Mouse (Mus musculus): ENCODE results near the gene Tmem107.
A peak's percentile ranks its signal among the peaks of the same experiment; 100 is the strongest.

Gene Tmem107

DNA sequence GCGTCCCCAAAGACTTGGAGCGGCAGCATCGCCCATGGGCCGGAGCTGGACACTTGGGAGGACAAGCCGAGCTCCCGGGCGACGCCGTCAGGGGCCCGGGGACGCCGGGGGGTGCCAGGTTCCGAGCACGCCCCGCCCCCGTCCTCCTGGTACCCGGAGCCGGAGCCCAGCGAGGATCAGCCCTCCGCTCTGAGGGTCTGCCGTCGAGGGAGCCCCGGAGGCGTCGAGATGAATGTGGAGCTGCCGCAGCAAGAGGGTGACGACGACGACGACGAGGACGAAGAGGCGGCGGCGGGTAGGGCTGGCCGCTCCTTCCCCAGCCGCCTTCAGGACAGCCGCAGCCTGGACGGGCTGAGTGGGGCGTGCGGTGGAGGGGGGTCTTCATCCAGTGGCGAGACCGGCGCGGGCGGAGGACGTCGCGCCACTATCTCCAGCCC, 10.6 kb upstream of the Tmem107 start:
- DNase-seq = no peak

GRCm38 (mm10) chr11:69060448-69061254, 10.0 kb upstream of the Tmem107 start:
- DNase-seq = peak; percentile 54

- no peak for DNase-seq
These were observed 9.2 kb upstream of the Tmem107 start for GRCm38 (mm10) chr11:69061255-69061912.

GRCm38 (mm10) chr11:69062194-69062760, 8.3 kb upstream of the Tmem107 start:
- peak; percentile 87 for DNase-seq

DNA sequence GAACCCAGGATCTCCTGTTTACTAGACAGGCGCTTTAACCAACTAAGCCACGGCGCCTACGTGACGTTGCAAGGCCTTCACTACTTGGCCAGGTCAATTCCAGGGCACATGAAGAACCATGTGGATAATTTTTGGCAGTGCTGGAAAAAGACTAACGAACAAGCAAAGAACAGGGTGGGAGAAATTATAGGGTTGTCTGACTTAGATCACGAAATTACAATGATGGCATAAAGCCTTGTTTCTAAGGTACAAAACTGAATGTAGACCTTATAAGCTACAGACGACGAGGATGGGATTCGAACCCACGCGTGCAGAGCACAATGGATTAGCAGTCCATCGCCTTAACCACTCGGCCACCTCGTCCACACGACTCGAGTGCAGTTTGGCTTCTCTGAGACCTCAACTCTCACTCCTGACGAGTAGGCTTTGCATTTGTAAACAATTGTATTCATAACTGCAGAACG, 7.8 kb upstream of the Tmem107 start:
- peak; percentile 99 for DNase-seq

DNA sequence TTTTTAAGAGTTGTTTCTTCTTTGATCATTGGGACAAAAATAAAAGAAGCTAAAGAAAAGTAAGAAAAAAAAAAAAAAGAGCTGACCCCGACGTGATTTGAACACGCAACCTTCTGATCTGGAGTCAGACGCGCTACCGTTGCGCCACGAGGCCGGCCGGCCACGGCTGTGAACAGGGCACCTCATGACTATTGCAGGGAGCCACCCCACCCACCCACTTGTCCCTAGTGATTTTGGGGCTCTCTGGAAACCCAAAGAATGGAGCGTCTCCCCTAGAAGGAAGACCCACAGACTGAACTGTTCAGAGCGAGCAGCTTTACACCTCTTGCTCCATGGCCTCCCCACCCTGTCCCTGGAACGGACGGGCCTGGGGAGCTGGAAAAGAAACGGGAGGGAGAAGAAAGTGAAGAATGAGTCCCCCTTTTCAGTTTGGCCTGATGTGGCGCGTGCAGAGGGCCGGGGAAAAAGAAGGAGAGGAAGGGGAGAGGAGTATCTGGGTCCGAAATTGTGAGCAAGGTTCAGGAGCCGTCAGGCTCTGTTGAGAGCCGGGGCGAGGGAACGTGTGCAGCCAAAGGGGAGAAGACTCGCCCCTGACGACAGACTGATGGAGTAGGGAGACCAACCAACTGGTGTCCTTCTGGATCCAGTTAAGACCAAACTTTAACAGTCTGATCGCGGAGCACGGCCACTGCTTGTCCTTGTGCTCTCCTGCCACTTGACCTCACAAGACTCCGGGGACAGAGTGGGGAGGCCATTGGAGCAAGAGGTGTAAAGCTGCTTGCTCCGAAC, 7.0 kb upstream of the Tmem107 start:
- DNase-seq = peak; percentile 82

- DNase-seq = no peak
These were observed 6.1 kb upstream of the Tmem107 start for GRCm38 (mm10) chr11:69064259-69065133.

GRCm38 (mm10) chr11:69065394-69065925, 5.1 kb upstream of the Tmem107 start:
- no peak for DNase-seq

DNA sequence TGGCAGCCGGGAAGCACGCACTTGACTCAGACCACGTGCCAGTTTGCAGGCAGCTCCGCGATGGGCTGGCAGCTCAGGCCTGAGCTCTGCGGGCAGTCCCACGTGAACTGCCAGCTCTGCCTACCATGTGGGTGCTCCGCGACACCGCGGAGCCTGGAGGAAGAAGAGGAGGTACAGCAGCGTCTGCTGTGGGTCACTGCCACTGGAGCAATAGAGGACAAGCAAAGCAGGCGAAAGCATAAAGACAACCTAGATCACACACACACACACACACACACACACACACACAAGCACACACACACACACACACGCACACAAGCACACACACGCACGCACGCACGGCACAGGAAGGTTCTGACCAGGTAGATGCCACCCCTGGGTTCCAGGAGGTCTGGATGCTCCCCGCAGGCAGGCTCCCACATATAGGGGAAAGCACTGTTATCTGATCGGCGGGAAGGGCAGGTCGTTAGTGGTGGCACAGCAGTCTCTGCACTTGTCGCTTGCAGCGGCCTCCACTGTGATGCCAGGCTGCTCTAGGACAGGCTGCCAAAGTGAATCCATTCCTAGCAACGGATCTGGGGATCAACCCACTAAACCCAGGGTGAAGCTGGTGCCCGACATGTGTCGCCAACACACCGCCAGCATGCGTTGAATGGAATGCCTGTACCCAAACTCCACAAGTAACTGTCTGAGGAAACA, 4.3 kb upstream of the Tmem107 start:
- DNase-seq = no peak

DNA sequence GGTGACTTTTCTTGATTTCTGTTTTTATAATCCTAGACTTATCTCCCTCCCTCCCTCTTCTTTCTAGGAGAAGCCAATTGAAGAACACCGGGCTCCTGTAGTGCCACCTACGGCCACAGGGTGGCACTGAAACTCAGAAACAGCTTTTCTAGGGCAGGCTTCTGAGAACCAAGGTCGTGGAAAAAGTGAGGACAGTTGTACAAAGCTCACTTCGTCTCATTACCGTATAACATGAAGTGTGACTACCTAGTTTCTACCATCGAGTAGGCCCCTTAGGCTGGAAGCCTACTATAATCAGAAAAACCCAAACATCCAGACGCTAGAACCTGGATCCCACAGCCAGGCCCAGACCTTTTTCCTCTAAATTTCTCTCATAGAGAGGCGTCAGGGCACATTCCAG, 3.6 kb upstream of the Tmem107 start:
- DNase-seq = peak; percentile 94

GRCm38 (mm10) chr11:69067601-69068000, 3.0 kb upstream of the Tmem107 start:
- no peak for DNase-seq

GRCm38 (mm10) chr11:69070093-69070492, 513 bp upstream of the Tmem107 start:
- DNase-seq = peak; percentile 45

DNA sequence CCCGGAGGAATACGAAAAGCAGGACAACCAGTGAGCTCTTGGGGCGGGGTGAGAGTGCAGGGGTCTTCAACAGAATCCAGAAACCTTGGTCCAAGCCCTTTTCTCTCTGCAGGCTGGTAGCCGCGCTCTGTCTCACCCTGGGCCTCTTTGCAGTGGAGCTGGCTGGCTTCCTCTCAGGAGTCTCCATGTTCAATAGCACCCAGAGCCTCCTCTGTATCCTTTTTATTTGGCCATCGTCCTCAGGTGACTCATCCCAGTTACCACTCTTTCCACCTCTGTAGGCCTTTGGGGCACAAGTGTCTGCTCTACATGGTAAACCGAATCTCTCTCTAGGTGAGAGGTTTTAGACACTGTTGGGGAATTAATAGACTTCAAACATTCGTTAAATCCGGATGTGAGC, 656 bp downstream of the Tmem107 start:
- no peak for DNase-seq

DNA sequence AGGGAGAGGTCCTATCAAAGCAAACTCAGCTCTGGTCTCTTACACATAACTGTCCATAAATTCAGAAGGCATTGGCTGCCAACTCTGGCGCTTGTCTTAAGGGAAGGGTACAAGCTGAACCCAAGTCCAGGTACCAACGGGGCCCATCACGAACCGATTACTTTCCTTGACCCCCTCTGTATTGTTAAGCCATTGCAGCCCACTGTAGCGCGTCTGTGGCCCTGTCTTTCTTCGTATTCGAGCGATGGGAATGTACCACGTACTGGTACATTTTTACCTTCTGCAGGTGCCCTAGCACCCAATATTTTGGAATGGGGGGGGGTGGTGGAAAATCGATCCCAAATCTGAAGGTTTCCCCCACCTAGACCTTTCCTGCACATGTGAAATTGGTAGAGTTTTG, 1.6 kb downstream of the Tmem107 start:
- no peak for DNase-seq

GRCm38 (mm10) chr11:69072666-69073064, 2.1 kb downstream of the Tmem107 start:
- peak; percentile 6 for DNase-seq

GRCm38 (mm10) chr11:69073065-69073888, 2.7 kb downstream of the Tmem107 start:
- peak; percentile 82 for DNase-seq

GRCm38 (mm10) chr11:69073951-69074775, 3.6 kb downstream of the Tmem107 start:
- no peak for DNase-seq

DNA sequence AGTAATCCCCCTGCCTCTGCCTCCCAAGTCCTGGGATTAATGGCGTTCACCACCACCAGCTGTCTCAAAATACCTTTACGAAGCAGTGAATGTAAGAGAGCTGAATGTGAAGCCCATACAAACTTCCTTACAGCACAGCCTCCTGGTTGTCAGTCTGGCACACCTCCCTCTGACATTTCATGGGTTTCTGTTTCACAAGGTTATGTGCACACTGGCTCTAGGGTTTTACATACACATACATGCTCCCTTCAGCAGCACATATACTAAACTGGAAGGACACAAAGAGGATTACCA, 4.1 kb downstream of the Tmem107 start:
- DNase-seq = no peak

DNA sequence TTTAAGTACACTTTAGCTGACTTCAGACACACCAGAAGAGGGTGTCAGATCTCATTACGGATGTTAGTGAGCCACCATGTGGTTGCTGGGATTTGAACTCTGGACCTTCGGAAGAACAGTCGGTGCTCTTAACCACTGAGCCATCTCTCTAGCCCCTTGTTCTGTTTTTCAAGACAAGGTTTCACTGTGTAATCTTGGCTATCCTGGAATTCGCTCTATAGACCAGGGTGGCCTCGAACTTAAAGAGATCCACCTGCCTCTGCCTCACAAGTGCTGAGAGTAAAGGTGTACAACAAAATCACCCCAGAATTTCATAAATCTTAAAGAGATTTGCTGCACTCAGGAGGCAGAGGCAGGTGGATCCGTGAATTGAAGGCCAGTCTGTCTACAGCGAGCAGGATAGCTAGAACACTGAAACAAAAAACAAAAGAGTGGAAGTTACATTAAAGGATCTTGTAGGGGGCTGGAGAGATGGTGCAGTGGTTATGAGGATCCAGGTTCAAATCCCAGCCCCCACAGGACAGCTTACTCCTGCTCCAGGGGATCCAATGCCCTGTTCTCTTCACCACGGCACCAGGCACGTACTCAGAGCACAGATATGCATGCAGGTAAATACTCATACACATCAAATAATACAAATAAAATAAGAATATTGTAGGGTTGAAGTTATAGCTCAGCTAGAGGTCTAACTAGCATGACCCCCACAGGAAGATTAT, 5.3 kb downstream of the Tmem107 start:
- DNase-seq = no peak

Measured in kidney, adult 18-20 months (tissue).